Mouse (Mus musculus) frontal cortex, adult 2 months (tissue): ENCODE results near the gene Smr2. TPM values are rescaled to one million over a fixed set of nuclear protein-coding genes. Genes with fewer than 3 reads are reported as not detected.
"Not testable (repeated sequence)": the region's sequence is repeated elsewhere in the genome, so short reads cannot be mapped to it uniquely, and the experiment has no call there.

ENCODE experiments used
- DNase-seq, 2 experiments: peaks; one replicate each; pipeline ENCODE4 v3.0.0; 2022; ENCODE audit warnings: low spot score in 1 of 2; ENCODE audit errors: extremely low spot score in 1 of 2
- polyA plus RNA-seq: library from polyadenylated mRNA; depleted of rRNA; stranded (reverse); fragments of >200 nt; gene quantifications from 2 replicates; pipeline ENCODE4 v1.2.3, GENCODE M21; 2012; rRNA removed

Smr2 gene
- not detected in 2 replicates for polyA plus RNA-seq

- DNase-seq = not testable (repeated sequence)
Observed at GRCm38 (mm10) chr5:88086256-88086655, at the start of gene Smr2. Gene Smr2, plus strand, starts transcription at chr5:88086556.

- DNase-seq = no peak
Observed at GRCm38 (mm10) chr5:88111430-88111829, 25.1 kb downstream of the Smr2 start, which contains the start of gene Gm11116. Gene Gm11116, minus strand, starts transcription at chr5:88111530.

GRCm38 (mm10) chr5:88153999-88154398 is 67.6 kb downstream of the Smr2 start, which contains the start of gene Gm11115:
Gene Gm11115, minus strand, starts transcription at chr5:88154099.
- DNase-seq = no peak

Other genes with a start within 250 kb of the Smr2 start
- not detected in 2 replicates for gene Odam, start 201.5 kb upstream of the Smr2 start, polyA plus RNA-seq
- gene Csn3, start 161.0 kb upstream of the Smr2 start, polyA plus RNA-seq = not detected in 2 replicates
- not detected in 2 replicates for gene 2310003L06Rik, start 117.1 kb upstream of the Smr2 start, polyA plus RNA-seq
- not detected in 2 replicates for gene Gm28434, start 117.0 kb upstream of the Smr2 start, polyA plus RNA-seq
- gene Cabs1, start 107.1 kb upstream of the Smr2 start, polyA plus RNA-seq = not detected in 2 replicates
- gene Smr3a, start 84.0 kb upstream of the Smr2 start, polyA plus RNA-seq = not detected in 2 replicates
- gene Gm11116, start 25.0 kb downstream of the Smr2 start, polyA plus RNA-seq = not detected in 2 replicates
- not detected in 2 replicates for gene Gm11115, start 67.5 kb downstream of the Smr2 start, polyA plus RNA-seq
- gene Gm7714, start 182.4 kb downstream of the Smr2 start, polyA plus RNA-seq = not detected in 2 replicates
- not detected in 2 replicates for gene Prol1, start 230.8 kb downstream of the Smr2 start, polyA plus RNA-seq